Mouse (Mus musculus): ENCODE measurements at regions not wholly inside any gene's neighbourhood (a gene's known extent, or its start where the extent isn't known, plus 50 kb on each side); places are given as distances from the start of the nearest gene placed in this dataset.
"Not testable (repeated sequence)": the region's sequence is repeated elsewhere in the genome, so short reads cannot be mapped to it uniquely, and the experiment has no call there.

DNA sequence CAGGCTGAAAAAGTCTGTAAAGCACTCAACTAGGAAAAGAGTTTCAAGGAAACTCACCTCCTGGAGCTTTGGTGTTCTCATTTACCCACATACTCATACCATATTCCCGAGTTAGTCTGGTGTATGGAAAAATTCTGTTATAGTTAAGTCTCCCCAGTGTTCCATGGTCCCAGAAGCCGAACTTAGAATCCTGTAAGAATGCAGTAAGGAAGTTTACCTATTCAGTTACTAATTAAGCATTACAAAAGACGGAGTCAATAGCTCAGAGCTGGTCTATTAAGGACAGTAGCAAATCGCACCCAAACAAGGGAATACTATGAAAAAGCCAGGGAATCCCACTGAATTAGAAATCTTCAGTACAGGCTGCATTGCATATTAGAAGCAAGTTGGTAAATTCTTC is 688.3 kb downstream of the Rpia start:
- DNase-seq (ENCODE audit: low spot score) (no peak), ATAC-seq (replicated peaks; ENCODE audit: low FRiP score, low read depth) (no peak)
- 0 out of 2 replicates have a peak overlapping the region, but pooled peaks have one; percentile 19 for H3K27ac ChIP-seq
- 32% methylated on average over 4 of the region's 4 CpGs for WGBS
- no peak overlapping the region for H3K4me2 ChIP-seq (ENCODE audit: low read length)
- H3K27me3 ChIP-seq (ENCODE audit: insufficient read depth, low read length), result no peaks in the 10 kb centered on the region
- H3K9ac ChIP-seq (ENCODE audit: low read depth, low read length), result no peak overlapping the region
- H3K36me3 ChIP-seq (ENCODE audit: insufficient read depth, low read length), result no peaks in the 10 kb centered on the region
- no peak for TF ChIP-seq CTCF (IDR thresholded peaks at IDR 0.05; ENCODE audit: low read depth)
- H3K9me3 ChIP-seq (replicated peaks; ENCODE audit: low read length), result no peaks in the 10 kb centered on the region
- H3K4me3 ChIP-seq (replicated peaks; ENCODE audit: low read depth, low read length), result no peak overlapping the region
- H3K4me1 ChIP-seq (replicated peaks; ENCODE audit: insufficient read depth, low read length), result no peaks in the 10 kb centered on the region

DNA sequence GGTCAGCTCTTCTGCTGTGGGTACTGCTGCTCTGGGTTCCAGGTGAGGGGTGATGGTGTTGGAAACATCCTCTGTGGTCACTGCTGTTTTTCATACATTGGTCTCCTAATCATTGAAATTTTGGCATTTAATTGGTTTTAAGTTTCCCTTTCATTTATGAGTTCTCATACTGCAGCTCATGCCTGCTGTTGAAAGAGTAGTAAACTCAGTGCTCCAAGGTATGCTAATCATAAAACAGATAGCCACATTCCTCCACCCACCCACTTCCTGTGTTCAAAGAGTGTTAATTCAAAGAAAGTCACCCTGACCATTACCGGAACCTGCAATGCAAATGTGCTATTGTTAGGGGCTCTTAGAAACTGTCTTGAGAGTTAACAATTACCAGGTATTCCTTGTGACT is 688.9 kb downstream of the Rpia start:
- H3K9me3 ChIP-seq (replicated peaks; ENCODE audit: low read length); H3K27me3 ChIP-seq (ENCODE audit: insufficient read depth, low read length); ATAC-seq (replicated peaks; ENCODE audit: low FRiP score, low read depth); H3K4me3 ChIP-seq (replicated peaks; ENCODE audit: low read depth, low read length); H3K27ac ChIP-seq; H3K36me3 ChIP-seq (ENCODE audit: insufficient read depth, low read length); DNase-seq (ENCODE audit: low spot score); H3K4me1 ChIP-seq (replicated peaks; ENCODE audit: insufficient read depth, low read length); H3K4me2 ChIP-seq (ENCODE audit: low read length); H3K9ac ChIP-seq (ENCODE audit: low read depth, low read length): not testable (repeated sequence)
- WGBS, result 8% methylated on average over 1 of the region's 1 CpGs

- no peaks in the 10 kb centered on the region for H3K9me3 ChIP-seq (replicated peaks; ENCODE audit: low read length)
- no peaks in the 10 kb centered on the region for H3K27me3 ChIP-seq (ENCODE audit: insufficient read depth, low read length)
- no peak overlapping the region for H3K4me2 ChIP-seq (ENCODE audit: low read length)
- no peak for TF ChIP-seq CTCF (IDR thresholded peaks at IDR 0.05; ENCODE audit: low read depth)
- DNase-seq (ENCODE audit: low spot score) (no peak), ATAC-seq (replicated peaks; ENCODE audit: low FRiP score, low read depth) (no peak)
- WGBS, result 92% methylated on average over 19 of the region's 19 CpGs
- no peak overlapping the region for H3K27ac ChIP-seq
- H3K36me3 ChIP-seq (ENCODE audit: insufficient read depth, low read length), result no peaks in the 10 kb centered on the region
- no peak overlapping the region for H3K9ac ChIP-seq (ENCODE audit: low read depth, low read length)
- no peak overlapping the region for H3K4me3 ChIP-seq (replicated peaks; ENCODE audit: low read depth, low read length)
- no peaks in the 10 kb centered on the region for H3K4me1 ChIP-seq (replicated peaks; ENCODE audit: insufficient read depth, low read length)
Measured at GRCm38 (mm10) chr6:70088041-70088440, 704.0 kb downstream of the Rpia start.

- Histone ChIP-seq H3K4me2 (ENCODE audit: low read length) (no peak overlapping the region), H3K27ac (no peak overlapping the region), H3K9ac (ENCODE audit: low read depth, low read length) (no peak overlapping the region), H3K4me3 (replicated peaks; ENCODE audit: low read depth, low read length) (no peak overlapping the region), H3K4me1 (replicated peaks; ENCODE audit: insufficient read depth, low read length) (no peaks in the 10 kb centered on the region), H3K27me3 (ENCODE audit: insufficient read depth, low read length) (no peaks in the 10 kb centered on the region), H3K36me3 (ENCODE audit: insufficient read depth, low read length) (no peaks in the 10 kb centered on the region), H3K9me3 (replicated peaks; ENCODE audit: low read length) (no peaks in the 10 kb centered on the region)
- WGBS, result 19% methylated on average over 4 of the region's 4 CpGs
- peak; percentile 24 for DNase-seq (ENCODE audit: low spot score)
- no peak for TF ChIP-seq CTCF (IDR thresholded peaks at IDR 0.05; ENCODE audit: low read depth)
- peak; percentile 25; the same call in 1 of the 2 replicates for ATAC-seq (replicated peaks; ENCODE audit: low FRiP score, low read depth)
Measured at GRCm38 (mm10) chr6:70073841-70074240, 718.2 kb downstream of the Rpia start.

DNA sequence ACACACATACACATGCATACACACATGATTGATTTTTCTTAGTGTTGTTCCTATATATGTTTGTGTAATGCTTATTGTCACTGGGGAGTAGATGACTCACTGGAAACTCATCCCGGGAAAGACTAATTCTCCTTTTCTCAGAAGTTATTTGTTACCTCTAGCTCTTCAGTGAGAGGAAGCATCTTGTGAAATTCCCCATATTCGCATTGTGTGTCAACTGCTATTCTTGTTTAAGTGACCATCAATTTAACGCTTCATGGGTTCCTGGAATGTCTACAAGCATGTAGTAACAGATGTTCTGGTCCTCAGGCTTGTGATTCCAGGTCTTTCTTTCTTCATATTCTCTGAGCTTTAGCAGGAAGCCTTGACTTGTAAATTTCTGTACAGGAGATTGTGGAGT is 720.0 kb downstream of the Rpia start:
- H3K9me3 ChIP-seq (replicated peaks; ENCODE audit: low read length), result no peaks in the 10 kb centered on the region
- H3K27me3 ChIP-seq (ENCODE audit: insufficient read depth, low read length), result no peaks in the 10 kb centered on the region
- no peaks in the 10 kb centered on the region for H3K4me1 ChIP-seq (replicated peaks; ENCODE audit: insufficient read depth, low read length)
- 52% methylated on average over 3 of the region's 3 CpGs for WGBS
- no peaks in the 10 kb centered on the region for H3K36me3 ChIP-seq (ENCODE audit: insufficient read depth, low read length)
- no peak for ATAC-seq (replicated peaks; ENCODE audit: low FRiP score, low read depth)
- H3K9ac ChIP-seq (ENCODE audit: low read depth, low read length), result no peak overlapping the region
- H3K4me3 ChIP-seq (replicated peaks; ENCODE audit: low read depth, low read length), result no peak overlapping the region
- peak; percentile 2 for DNase-seq (ENCODE audit: low spot score)
- no peak overlapping the region for H3K4me2 ChIP-seq (ENCODE audit: low read length)
- TF ChIP-seq CTCF (IDR thresholded peaks at IDR 0.05; ENCODE audit: low read depth), result no peak
- no peak overlapping the region for H3K27ac ChIP-seq

DNA sequence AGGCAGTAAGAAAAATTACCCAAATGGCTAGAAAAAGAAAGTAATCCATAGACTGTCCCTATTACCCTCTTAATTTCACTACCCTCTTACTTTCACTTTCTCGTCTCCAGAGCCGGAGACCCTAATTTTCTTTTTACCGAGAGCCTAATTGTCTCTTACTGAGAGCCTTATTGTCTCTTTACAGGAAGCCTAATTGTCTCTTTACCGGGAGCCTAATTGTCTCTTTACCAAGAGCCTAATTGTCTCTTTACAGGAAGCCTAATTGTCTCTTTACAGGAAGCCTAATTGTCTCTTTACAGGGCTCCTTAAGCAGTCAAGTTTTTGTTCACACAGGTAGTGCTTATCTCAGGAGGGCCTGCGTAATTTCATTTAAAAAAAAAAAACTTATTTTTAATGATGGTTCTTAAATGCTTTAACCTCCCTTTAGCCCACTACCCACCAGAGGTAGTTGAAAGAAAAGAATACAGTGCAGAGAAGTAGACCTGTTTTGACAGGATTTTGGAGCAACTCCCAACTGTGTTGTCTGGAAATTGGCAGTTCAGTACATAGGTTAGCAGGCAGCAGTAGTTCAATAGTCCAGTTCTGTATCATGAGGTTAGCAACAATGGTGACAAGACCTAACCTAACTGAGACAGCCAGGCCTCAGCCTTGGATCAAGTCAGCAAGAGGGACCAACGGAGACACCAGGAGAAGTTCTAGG is 724.2 kb downstream of the Rpia start:
- Histone ChIP-seq H3K4me3 (replicated peaks; ENCODE audit: low read depth, low read length) (no peak overlapping the region), H3K4me1 (replicated peaks; ENCODE audit: insufficient read depth, low read length) (no peaks in the 10 kb centered on the region), H3K36me3 (ENCODE audit: insufficient read depth, low read length) (no peaks in the 10 kb centered on the region), H3K27me3 (ENCODE audit: insufficient read depth, low read length) (no peaks in the 10 kb centered on the region), H3K4me2 (ENCODE audit: low read length) (no peak overlapping the region), H3K9me3 (replicated peaks; ENCODE audit: low read length) (0 out of 2 replicates have a peak, but pooled peaks cover 8% of the 10 kb centered on the region), H3K27ac (no peak overlapping the region), H3K9ac (ENCODE audit: low read depth, low read length) (no peak overlapping the region)
- TF ChIP-seq CTCF (IDR thresholded peaks at IDR 0.05; ENCODE audit: low read depth), result no peak
- WGBS, result 63% methylated on average over 6 of the region's 6 CpGs
- DNase-seq (ENCODE audit: low spot score) (no peak), ATAC-seq (replicated peaks; ENCODE audit: low FRiP score, low read depth) (no peak)

GRCm38 (mm10) chr6:70059028-70059427 is 733.0 kb downstream of the Rpia start:
- DNase-seq (ENCODE audit: low spot score), result no peak
- Histone ChIP-seq H3K4me1 (replicated peaks; ENCODE audit: insufficient read depth, low read length) (no peaks in the 10 kb centered on the region), H3K4me3 (replicated peaks; ENCODE audit: low read depth, low read length) (no peak overlapping the region), H3K9ac (ENCODE audit: low read depth, low read length) (no peak overlapping the region), H3K9me3 (replicated peaks; ENCODE audit: low read length) (no peaks in the 10 kb centered on the region), H3K36me3 (ENCODE audit: insufficient read depth, low read length) (no peaks in the 10 kb centered on the region), H3K27ac (no peak overlapping the region), H3K27me3 (ENCODE audit: insufficient read depth, low read length) (no peaks in the 10 kb centered on the region), H3K4me2 (ENCODE audit: low read length) (no peak overlapping the region)
- 78% methylated on average over 1 of the region's 1 CpGs for WGBS
- ATAC-seq (replicated peaks; ENCODE audit: low FRiP score, low read depth), result no peak
- TF ChIP-seq CTCF (IDR thresholded peaks at IDR 0.05; ENCODE audit: low read depth), result no peak

All from kidney, postnatal 0 days (tissue).